Mouse (Mus musculus) lung, adult 2 months (tissue): ENCODE data around the gene Mbl2.

Source experiments
- CTCF ChIP-seq: fragments of 200-500 bp; IDR thresholded peaks from 2 replicates; pipeline ENCODE4 v1.5.1; 2011; ENCODE audit warnings: mild to moderate bottlenecking, low read length, control low read depth; ENCODE audit not compliant: insufficient read depth
- POLR2A ChIP-seq: fragments of 200-500 bp; IDR thresholded peaks from 2 replicates; pipeline ENCODE4 v1.6.1; 2011; ENCODE audit warnings: low read depth, mild to moderate bottlenecking, control low read depth, low read length, borderline replicate concordance; ENCODE audit errors: extremely low read depth

DNA sequence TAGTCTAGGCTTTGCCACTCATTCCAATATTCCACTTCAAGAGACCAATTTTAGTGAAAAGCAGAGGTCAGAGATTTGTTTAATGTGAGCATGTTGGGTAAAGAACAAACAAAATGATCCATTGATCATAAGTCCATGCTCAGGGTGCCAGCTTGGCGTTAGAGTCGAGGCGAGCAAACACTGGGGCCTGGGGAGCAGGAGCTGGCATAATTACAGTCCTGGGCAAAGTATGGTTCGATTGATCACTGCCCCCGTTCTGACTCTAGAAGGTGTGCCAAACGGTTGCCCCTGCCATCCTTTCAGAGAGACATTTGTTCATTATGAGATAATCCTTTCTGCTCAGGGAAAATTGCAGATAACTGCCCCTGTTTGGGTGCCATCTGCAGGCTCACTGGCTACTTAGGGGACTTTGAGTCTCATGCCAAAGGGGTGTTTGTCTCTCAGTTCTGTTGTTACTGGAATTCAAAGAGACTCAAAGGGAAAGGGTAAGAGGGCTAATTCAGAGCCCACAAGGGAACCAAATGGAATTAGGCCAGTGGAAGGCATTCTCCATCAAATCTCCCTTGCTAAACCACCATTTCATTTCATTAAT lies 55.3 kb downstream of the Mbl2 start:
- TF ChIP-seq CTCF (no peak), POLR2A (no peak)
